Mouse (Mus musculus) midbrain, embryonic 15.5 days (tissue): ENCODE results near the gene Fcna. TPM values are rescaled to one million over a fixed set of nuclear protein-coding genes. Genes with fewer than 3 reads are reported as not detected.

Experiments
- ATAC-seq: fragments of 200-750 bp; cut with Nextera tagmentation; replicated peaks from 2 replicates; pipeline ENCODE4 v1.8.0; 2017; ENCODE audit warnings: moderate TSS enrichment
- H3K27ac ChIP-seq: fragments of 300-500 bp; sonication (generic); 2 replicates; pipeline ENCODE4 v1.5.1; 2015; ENCODE audit warnings: mild to moderate bottlenecking, inconsistent platforms
- H3K27me3 ChIP-seq: fragments of 300-500 bp; sonication (generic); replicated peaks from 2 replicates; pipeline ENCODE4 v1.6.1; 2015; ENCODE audit warnings: inconsistent platforms
- H3K36me3 ChIP-seq: fragments of 300-500 bp; sonication (generic); replicated peaks from 2 replicates; pipeline ENCODE4 v1.6.1; 2015; ENCODE audit warnings: inconsistent platforms
- H3K4me1 ChIP-seq: fragments of 300-500 bp; sonication (generic); 2 replicates; pipeline ENCODE4 v1.6.1; 2015; ENCODE audit warnings: inconsistent platforms
- H3K4me2 ChIP-seq: fragments of 300-500 bp; sonication (generic); 2 replicates; pipeline ENCODE4 v1.6.1; 2015; ENCODE audit warnings: inconsistent platforms, mild to moderate bottlenecking, moderate library complexity
- H3K4me3 ChIP-seq: fragments of 300-500 bp; sonication (generic); 2 replicates; pipeline ENCODE4 v1.5.1; 2015; ENCODE audit warnings: mild to moderate bottlenecking, inconsistent platforms
- H3K9ac ChIP-seq: fragments of 300-500 bp; sonication (generic); 2 replicates; pipeline ENCODE4 v1.6.1; 2015; ENCODE audit warnings: mild to moderate bottlenecking, inconsistent platforms
- H3K9me3 ChIP-seq: fragments of 300-500 bp; sonication (generic); 2 replicates; pipeline ENCODE4 v1.6.1; 2016; ENCODE audit warnings: inconsistent platforms
- WGBS: fragments of 180-500 bp; shearing (Covaris S2); methylation state at CpG from one replicate; pipeline ENCODE4 v1.1.7; 2015; ENCODE audit warnings: mixed read lengths; 5-methylcytosine and 5-hydroxymethylcytosine counted together
- polyA plus RNA-seq: library from polyadenylated mRNA; unstranded; fragments of >200 nt; fragmentation: Nextera tagmentation; extraction: Ambion mirVana; gene quantifications from 2 replicates; pipeline ENCODE4 v1.2.1, GENCODE M21; 2015

The Fcna gene
- polyA plus RNA-seq = 3.5 and 4.6 TPM in 2 replicates

- no peak within 1 kb of the TSS for H3K9ac ChIP-seq
- no peak within 1 kb of the TSS for H3K4me3 ChIP-seq
- no peaks in the 10 kb centered on the region for H3K36me3 ChIP-seq
- ATAC-seq = no peak
- no peak within 1 kb of the TSS for H3K4me2 ChIP-seq
- no peaks in the 10 kb centered on the region for H3K27me3 ChIP-seq
- no peaks in the 10 kb centered on the region for H3K9me3 ChIP-seq
- WGBS = 87% methylated on average over 6 of the region's 6 CpGs
- no peaks in the 10 kb centered on the region for H3K4me1 ChIP-seq
- no peak within 1 kb of the TSS for H3K27ac ChIP-seq
Observed at GRCm38 (mm10) chr2:25627811-25628210, at the start of gene Fcna. TSS of gene Fcna (minus strand) at chr2:25628030.

DNA sequence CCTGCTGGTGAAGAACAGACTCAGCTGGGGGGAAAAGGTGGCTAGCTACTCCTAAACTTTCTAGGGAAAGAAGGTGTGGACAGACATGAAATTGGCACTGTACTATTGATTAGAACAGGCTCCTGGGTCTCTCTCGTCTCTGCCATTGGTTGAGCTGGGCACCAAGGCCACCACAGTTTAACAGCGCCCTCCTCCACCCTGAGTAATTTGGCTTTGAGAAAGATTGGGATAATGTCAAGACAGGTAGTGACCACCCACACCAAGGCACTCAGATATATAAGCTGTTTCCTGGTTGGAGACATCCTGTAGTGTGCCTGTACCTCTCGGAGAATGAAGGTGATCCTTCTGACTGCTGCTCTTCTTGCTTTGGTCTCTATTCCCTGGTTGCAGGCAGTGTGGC is 48.7 kb upstream of the Fcna start, which contains the start of gene Lcn6:
TSS of gene Lcn6 (plus strand) at position 301 of the 400 bp plus-strand sequence.
- ATAC-seq = no peak
- Histone ChIP-seq H3K9me3 (no peaks in the 10 kb centered on the region), H3K4me1 (no peaks in the 10 kb centered on the region), H3K27ac (no peak within 1 kb of the TSS), H3K4me3 (no peak within 1 kb of the TSS), H3K4me2 (no peak within 1 kb of the TSS), H3K9ac (no peak within 1 kb of the TSS), H3K27me3 (no peaks in the 10 kb centered on the region), H3K36me3 (no peaks in the 10 kb centered on the region)
- WGBS = 94% methylated on average over 3 of the region's 3 CpGs

DNA sequence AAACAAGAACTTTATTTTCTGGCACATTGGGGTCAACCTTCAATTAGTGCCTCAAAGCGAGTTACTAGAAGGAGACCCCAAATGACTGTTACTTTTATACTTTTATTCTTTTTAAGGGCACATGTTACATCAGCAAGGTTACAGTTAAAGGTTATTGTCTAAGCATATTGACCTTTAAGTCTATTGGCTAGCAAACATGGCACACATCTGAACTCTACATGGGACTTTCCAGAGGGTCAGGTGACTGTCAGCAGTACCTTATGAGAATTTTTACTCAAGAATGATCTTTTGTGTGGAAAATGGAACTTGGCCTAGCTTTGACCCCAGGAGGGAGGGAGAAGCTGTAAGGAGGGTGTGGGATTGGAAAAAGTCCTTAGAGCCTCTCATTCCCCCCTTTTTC is 38.7 kb upstream of the Fcna start:
- H3K27ac ChIP-seq = no peak overlapping the region
- no peaks in the 10 kb centered on the region for H3K36me3 ChIP-seq
- no peak for ATAC-seq
- no peak overlapping the region for H3K9ac ChIP-seq
- H3K4me2 ChIP-seq = no peak overlapping the region
- no peaks in the 10 kb centered on the region for H3K9me3 ChIP-seq
- no peaks in the 10 kb centered on the region for H3K27me3 ChIP-seq
- no peak overlapping the region for H3K4me3 ChIP-seq
- H3K4me1 ChIP-seq = no peaks in the 10 kb centered on the region
- 70% methylated on average over 1 of the region's 1 CpGs for WGBS

DNA sequence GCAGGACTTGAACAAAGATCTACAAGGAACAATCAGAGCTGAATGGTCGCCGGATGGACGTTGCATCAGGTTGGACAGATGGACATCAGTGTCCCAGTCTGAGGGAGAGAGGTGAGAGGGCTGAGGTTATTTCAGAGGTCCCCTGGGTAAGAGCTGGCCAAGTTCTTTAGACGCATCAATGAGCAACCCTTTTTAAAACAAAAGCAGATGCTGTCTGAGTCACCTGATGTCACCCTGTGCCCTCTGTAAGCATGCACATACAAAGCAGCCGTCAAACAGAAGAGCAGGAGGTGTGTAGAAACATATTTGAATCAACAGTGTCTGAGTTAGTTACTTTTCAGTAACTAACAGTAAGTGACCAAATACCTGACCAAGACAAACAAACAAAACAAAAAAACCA is 36.3 kb upstream of the Fcna start:
- no peaks in the 10 kb centered on the region for H3K36me3 ChIP-seq
- ATAC-seq = no peak
- H3K27ac ChIP-seq = no peak overlapping the region
- H3K9me3 ChIP-seq = no peaks in the 10 kb centered on the region
- H3K27me3 ChIP-seq = no peaks in the 10 kb centered on the region
- WGBS = 84% methylated on average over 5 of the region's 5 CpGs
- no peaks in the 10 kb centered on the region for H3K4me1 ChIP-seq
- no peak overlapping the region for H3K9ac ChIP-seq
- H3K4me3 ChIP-seq = no peak overlapping the region
- H3K4me2 ChIP-seq = no peak overlapping the region

DNA sequence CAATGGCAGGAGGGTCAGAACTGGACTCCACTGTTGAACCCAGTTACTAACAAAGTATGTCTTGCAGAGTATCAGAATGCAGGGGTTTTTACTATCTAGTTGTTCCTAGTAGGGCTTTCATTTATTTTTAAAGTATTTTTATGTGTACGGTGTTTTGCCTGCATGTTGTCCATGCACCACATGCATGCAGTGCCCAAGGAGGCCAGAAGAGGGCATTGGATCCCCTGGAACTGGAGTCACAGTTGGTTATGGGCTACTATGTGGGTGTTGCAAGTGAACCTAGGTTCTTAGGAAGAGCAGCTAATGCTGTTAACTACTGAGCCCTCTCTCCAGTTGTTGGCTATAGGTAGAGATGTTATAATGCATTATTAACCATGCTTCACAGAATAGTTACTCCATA is 35.7 kb upstream of the Fcna start:
- Histone ChIP-seq H3K4me2 (no peak overlapping the region), H3K9ac (no peak overlapping the region), H3K4me3 (no peak overlapping the region), H3K9me3 (no peaks in the 10 kb centered on the region), H3K36me3 (no peaks in the 10 kb centered on the region), H3K27me3 (no peaks in the 10 kb centered on the region), H3K27ac (no peak overlapping the region), H3K4me1 (no peaks in the 10 kb centered on the region)
- ATAC-seq = no peak
- WGBS = 60% methylated on average over 1 of the region's 1 CpGs

DNA sequence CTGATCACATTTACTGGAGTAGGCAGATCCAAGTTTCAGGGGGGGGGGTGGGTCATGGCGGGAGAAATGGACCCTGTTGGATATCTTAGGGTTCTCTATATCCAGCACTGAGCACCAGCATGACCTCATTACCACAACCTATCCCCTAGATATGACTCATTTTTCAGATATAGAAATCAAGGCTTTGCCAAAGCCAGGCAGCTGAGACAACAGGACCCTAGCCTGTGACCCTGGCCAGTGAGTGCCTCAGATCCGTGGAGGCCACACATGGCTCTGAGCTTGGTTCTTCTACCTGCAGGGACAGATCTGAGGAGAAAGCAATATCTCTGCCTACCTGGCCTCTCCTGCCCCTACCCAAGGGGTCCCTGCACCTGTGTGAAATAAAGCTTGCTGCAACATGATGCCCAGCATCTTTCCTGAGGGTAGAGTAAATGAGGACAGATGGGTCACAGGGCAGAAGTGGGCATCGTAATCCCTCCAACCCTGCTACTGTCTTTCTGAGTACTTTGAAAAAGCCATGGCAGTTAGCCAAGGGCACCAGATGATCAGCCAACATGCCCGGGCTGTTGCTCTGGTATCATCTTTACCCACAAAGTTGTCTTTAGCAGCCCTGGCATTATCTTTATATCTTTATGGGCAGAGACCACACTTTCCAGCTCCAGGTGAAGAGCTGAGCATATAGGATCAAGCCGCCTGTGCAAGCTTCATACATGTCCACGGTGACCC is 33.6 kb upstream of the Fcna start:
- no peak overlapping the region for H3K9ac ChIP-seq
- H3K27me3 ChIP-seq = no peaks in the 10 kb centered on the region
- ATAC-seq = no peak
- H3K27ac ChIP-seq = no peak overlapping the region
- no peaks in the 10 kb centered on the region for H3K36me3 ChIP-seq
- no peaks in the 10 kb centered on the region for H3K4me1 ChIP-seq
- no peaks in the 10 kb centered on the region for H3K9me3 ChIP-seq
- H3K4me2 ChIP-seq = no peak overlapping the region
- no peak overlapping the region for H3K4me3 ChIP-seq
- 91% methylated on average over 6 of the region's 6 CpGs for WGBS

DNA sequence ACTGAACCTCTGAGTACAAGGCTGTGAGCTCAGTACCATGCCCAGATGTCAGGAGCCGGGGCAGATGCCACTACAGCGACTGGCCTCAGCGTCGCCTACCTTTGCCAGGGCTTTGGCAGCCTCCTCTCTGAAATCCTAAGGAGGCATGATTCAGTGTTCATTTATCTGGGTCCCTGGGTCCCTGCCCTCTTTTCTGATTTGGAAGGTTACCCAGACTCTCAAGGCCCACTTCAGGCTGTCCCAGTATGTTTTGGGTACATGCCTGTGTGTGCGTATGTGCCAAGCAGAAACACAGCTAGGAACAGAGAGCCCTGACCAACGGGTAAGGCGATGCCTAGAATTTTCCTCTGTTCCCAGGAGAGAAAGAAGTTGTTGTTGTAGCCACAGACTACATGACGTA is 32.4 kb upstream of the Fcna start:
- H3K4me3 ChIP-seq = no peak overlapping the region
- H3K9ac ChIP-seq = no peak overlapping the region
- no peaks in the 10 kb centered on the region for H3K4me1 ChIP-seq
- H3K36me3 ChIP-seq = no peaks in the 10 kb centered on the region
- H3K4me2 ChIP-seq = no peak overlapping the region
- H3K27ac ChIP-seq = no peak overlapping the region
- ATAC-seq = no peak
- H3K27me3 ChIP-seq = no peaks in the 10 kb centered on the region
- H3K9me3 ChIP-seq = no peaks in the 10 kb centered on the region
- 92% methylated on average over 8 of the region's 8 CpGs for WGBS

GRCm38 (mm10) chr2:25657652-25658051 is 29.8 kb upstream of the Fcna start, which contains the start of gene Lcn5:
TSS of gene Lcn5 (plus strand) at chr2:25657952.
- Histone ChIP-seq H3K27me3 (no peaks in the 10 kb centered on the region), H3K36me3 (no peaks in the 10 kb centered on the region), H3K4me3 (no peak within 1 kb of the TSS), H3K9me3 (no peaks in the 10 kb centered on the region), H3K27ac (no peak within 1 kb of the TSS), H3K9ac (no peak within 1 kb of the TSS), H3K4me1 (no peaks in the 10 kb centered on the region), H3K4me2 (no peak within 1 kb of the TSS)
- ATAC-seq = no peak

DNA sequence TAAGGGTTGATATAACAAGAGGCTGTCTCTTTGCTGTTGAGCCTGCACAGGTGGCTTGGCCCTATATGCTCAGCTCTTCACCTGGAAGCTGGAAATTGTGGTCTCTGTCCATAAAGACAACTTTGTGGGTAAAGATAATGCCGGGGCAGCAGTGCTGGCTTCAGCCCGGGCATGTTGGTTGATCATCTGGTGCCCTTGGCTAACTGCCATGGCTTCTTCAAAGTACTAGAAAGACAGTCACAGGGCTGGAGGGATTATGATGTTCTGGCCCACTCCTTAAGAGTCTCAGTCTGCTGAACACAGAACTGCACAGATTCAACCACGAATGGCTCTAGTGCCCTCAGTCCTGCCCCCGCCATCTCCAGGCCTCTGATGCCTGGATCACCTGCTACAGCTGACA is 29.4 kb upstream of the Fcna start:
- H3K9ac ChIP-seq = no peak overlapping the region
- no peaks in the 10 kb centered on the region for H3K27me3 ChIP-seq
- WGBS = 81% methylated on average over 4 of the region's 4 CpGs
- no peak overlapping the region for H3K27ac ChIP-seq
- no peak overlapping the region for H3K4me3 ChIP-seq
- no peaks in the 10 kb centered on the region for H3K4me1 ChIP-seq
- H3K9me3 ChIP-seq = no peaks in the 10 kb centered on the region
- no peak for ATAC-seq
- no peak overlapping the region for H3K4me2 ChIP-seq
- no peaks in the 10 kb centered on the region for H3K36me3 ChIP-seq

- Histone ChIP-seq H3K4me1 (no peaks in the 10 kb centered on the region), H3K4me3 (no peak overlapping the region), H3K4me2 (no peak overlapping the region), H3K27ac (no peak overlapping the region), H3K36me3 (no peaks in the 10 kb centered on the region), H3K9me3 (no peaks in the 10 kb centered on the region), H3K9ac (no peak overlapping the region), H3K27me3 (no peaks in the 10 kb centered on the region)
- whole genome bisulfite sequencing = 85% methylated on average over 4 of the region's 4 CpGs
- no peak for ATAC-seq
Observed at GRCm38 (mm10) chr2:25656691-25657090, 28.9 kb upstream of the Fcna start.

DNA sequence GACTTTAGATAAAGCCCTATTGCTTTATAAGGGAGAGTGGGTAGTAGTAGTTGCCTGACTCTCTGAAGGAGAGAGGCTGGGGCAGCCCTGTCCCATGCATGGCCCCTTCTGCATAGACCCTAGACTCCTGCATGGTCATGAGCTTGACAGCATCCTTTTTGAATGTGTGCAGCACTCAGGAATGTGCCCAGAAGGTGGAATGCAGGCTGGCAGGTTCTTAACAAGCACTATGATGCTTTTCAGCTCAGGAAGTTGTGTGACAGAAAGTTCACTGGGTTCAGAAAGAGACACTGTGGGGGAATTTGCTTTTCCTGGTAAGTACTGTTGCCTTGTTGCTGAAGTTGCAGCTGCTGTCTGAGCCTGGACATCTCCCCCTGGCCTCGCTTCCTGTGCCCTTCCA is 26.7 kb upstream of the Fcna start:
- H3K4me2 ChIP-seq = no peak overlapping the region
- no peaks in the 10 kb centered on the region for H3K27me3 ChIP-seq
- no peak overlapping the region for H3K4me3 ChIP-seq
- H3K9ac ChIP-seq = no peak overlapping the region
- no peaks in the 10 kb centered on the region for H3K4me1 ChIP-seq
- ATAC-seq = no peak
- H3K9me3 ChIP-seq = no peaks in the 10 kb centered on the region
- no peaks in the 10 kb centered on the region for H3K36me3 ChIP-seq
- H3K27ac ChIP-seq = no peak overlapping the region
- 74% methylated on average over 1 of the region's 1 CpGs for WGBS

- Histone ChIP-seq H3K9me3 (no peaks in the 10 kb centered on the region), H3K36me3 (no peaks in the 10 kb centered on the region), H3K9ac (no peak within 1 kb of the TSS), H3K27me3 (no peaks in the 10 kb centered on the region), H3K4me2 (no peak within 1 kb of the TSS), H3K4me1 (no peaks in the 10 kb centered on the region), H3K4me3 (no peak within 1 kb of the TSS), H3K27ac (no peak within 1 kb of the TSS)
- 88% methylated on average over 2 of the region's 2 CpGs for WGBS
- ATAC-seq = no peak
Observed at GRCm38 (mm10) chr2:25652902-25653301, 25.1 kb upstream of the Fcna start, which contains the start of gene Lcn8. TSS of gene Lcn8 (plus strand) at chr2:25653120.

- Histone ChIP-seq H3K9ac (no peak overlapping the region), H3K4me1 (no peaks in the 10 kb centered on the region), H3K4me3 (no peak overlapping the region), H3K9me3 (no peaks in the 10 kb centered on the region), H3K36me3 (no peaks in the 10 kb centered on the region), H3K27ac (no peak overlapping the region), H3K4me2 (no peak overlapping the region), H3K27me3 (no peaks in the 10 kb centered on the region)
- no peak for ATAC-seq
- WGBS = 19% methylated on average over 6 of the region's 6 CpGs
Observed at GRCm38 (mm10) chr2:25639890-25640289, 12.1 kb upstream of the Fcna start.
